Mouse (Mus musculus) layer of hippocampus, adult 11-12 months (tissue): ENCODE results near the gene Fam53a.

ENCODE experiments used
- DNase-seq: peaks from one replicate; pipeline ENCODE4 v3.0.0; 2022; ENCODE audit warnings: low spot score

Fam53a gene

DNA sequence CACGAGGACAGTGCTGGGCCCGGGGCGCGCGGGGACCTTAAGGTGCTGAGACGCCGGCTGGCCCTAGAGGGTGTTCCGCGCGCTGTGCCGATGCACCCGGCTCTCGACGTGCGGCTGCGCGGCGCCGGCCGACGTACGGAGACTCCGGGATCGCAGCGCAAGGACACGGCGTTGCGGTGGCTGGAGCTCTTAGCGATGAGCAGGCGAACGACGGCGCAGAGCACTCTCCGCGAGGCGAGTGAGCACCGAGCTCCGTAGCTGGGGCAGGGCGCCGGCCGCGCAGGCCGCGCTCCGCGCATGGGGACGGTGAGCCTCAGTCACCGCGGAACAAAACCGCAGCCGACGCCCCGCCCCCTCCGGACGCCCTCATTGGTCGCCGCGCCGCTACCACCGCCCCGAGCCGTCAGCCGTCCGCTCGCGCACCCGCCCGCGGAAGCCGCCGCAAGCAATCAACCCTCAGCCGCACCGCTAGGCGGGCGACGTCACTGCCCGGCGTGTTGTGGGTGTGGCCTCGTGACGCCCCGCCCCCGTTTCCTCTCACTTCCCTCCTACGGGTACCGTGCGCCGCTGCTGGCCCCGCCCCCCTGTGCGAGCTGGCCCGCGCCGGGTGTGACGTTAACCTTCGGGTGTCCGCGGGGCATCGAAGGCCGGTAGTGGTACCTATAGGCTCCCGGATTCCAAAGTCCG, at the start of gene Fam53a, which contains the start of gene Gm9903:
Gene Fam53a, minus strand, starts transcription at position 335 of the 687 bp plus-strand sequence.
Gene Gm9903, plus strand, starts transcription at position 625 of the 687 bp plus-strand sequence.
- peak; percentile 100 for DNase-seq

DNA sequence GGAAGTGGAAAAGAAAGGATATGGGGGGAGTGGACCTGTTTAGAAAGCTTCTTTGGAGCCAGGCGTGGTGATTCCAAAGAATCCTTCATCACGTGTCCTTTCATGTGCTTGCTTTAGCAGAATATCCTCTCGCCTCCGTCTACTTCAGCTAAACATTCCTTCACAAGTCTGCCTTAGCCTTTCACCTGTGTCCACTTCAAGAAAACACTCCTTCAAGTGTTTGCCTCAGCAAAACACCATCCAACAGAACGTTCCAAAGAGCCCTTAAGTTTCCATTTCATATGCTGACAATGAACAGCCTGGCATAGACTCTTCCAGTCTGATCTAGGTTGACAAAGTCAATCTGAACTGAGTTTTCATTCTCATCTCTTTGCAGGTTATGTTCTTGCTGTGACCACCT, 48.8 kb upstream of the Fam53a start:
- no peak for DNase-seq

DNA sequence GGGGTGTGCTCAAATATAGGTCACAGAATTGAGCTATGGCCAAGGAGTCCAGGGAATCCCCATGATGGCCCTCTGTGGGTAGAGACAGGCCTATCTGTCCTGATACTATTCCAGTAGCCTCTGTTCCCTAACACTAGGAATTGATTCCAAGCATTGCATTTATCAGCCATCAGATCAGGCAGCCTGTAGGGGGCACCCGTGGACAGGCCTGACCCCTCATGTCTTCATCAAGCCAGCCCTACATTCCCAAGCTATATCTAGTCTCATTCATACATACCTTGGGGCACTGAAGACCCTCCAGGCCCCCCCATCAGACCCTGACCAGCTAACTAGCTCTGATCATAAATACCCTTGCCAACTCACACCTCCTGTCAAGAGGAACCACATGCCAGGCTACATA, 46.5 kb upstream of the Fam53a start:
- DNase-seq = peak; percentile 82

DNA sequence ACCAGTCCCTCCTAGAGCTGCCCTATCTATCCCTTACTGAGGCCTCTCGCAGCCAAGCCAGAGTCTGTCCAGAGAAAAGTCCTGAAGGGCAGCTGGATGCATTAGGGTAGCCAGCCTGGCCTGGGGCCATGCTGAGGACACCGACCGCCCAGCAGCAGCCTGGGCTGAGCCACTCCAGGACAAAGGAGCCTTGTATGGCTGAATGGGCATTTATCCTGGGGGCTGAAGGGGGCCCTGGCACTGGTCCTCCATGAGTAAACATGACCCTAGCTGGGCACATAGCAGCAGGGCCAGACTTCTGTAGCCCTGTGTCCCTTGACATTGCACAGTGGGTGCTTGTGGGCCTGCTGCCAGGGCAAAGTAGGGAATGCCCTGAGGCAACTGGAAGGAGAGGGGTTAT, 45.0 kb upstream of the Fam53a start:
- DNase-seq = peak; percentile 76

DNA sequence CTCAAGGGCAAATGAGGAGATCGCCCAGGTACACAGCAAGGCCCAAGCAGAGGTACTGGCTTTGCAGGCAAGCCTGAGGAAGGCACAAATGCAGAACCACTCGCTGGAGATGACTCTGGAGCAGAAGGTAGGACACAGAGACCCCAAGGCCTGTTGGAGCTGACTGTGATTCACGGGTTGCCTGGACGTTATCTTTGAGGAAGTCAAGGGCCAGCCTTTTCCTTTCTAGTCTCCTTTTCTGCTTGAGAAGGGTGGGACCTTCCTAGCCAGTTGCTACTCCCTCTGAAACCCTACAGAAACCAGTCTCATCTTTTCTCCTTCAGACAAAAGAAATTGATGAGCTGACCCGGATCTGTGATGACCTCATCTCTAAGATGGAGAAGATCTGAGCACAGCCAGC, 42.2 kb upstream of the Fam53a start:
- DNase-seq = no peak

DNA sequence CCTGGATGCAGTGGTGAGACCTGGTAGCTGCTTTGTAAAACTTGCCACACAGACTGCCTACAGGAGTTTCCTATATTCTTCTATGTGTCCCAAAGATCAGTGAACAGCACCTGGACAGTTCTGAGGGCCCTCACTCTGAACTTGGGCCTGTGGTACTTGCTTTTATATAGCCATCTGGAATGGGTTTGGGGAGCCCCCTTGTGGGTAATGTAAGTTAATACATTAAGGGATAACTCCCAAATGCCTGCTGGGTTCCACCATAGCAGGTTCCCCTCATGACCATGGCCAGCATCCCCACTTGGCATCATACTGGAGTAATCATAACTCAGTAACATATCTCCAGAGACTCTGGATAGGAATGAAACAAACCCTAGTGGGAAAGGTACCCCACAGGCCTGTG, 38.8 kb upstream of the Fam53a start:
- no peak for DNase-seq

DNA sequence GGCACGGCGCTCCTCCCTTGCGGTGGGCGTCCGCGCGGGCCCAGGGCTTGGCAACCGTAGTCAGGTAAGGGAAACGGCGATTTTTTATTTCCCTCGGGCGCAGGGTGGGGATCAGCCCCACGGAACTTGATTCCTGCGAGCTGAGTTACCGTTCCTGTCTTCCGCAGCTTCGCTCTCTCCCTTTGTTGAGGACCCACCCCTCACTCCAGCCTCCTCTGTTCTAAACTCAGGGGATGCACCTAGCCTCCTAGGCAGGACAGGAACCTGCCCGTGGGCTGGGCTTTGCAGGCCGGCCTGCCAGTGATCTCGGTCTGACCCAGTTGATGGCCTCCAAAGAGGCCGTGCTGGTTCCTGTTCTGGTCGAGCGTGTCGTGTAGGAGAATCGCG, 29.2 kb upstream of the Fam53a start:
- DNase-seq = no peak

DNA sequence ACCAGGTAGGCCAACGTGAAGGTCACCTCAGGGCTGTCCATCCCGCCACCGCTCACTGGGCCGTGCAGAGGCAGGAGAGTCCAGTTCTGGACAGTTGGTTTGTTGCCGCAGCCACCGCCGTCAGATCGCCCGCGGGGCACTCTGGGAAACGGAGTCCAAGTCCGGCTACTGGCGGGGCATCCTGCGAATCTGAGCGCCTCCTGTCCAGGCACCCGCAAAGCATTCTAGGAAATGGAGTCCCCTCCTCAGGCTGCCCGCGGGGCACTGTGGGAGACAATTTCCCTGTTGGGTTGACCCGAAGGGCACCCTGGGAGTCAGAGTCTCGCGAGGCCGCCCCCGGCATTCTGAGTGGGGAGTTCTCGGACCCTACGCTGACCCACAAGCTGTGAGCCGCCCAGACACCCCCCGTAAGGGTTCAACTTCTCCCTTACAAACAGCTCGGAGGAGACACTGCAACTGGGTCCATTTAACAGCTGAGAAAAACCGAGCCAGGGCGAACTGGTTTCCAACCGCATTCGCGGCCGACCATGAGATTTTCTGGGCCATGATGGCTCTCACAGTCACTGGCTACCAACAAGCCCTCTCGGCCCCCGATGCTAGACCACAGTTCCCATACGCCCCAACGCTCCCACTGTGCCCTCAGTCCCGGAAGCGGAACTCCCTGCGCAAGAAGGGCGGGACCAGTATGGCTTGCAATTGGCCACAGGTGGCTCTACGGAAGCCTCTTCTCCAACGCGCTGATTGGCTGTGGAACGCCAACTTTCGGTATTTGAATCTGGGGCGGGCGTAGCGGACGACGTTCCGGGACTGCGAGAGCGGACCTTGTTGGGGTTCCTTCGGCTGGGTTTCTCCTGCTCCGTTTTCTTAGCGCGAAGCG, 28.6 kb upstream of the Fam53a start, which contains the start of the genes Tacc3 and Tmem129:
Gene Tacc3, plus strand, starts transcription at position 342 of the 877 bp plus-strand sequence.
Gene Tmem129, minus strand, starts transcription at position 630 of the 877 bp plus-strand sequence.
- DNase-seq = peak; percentile 98

DNA sequence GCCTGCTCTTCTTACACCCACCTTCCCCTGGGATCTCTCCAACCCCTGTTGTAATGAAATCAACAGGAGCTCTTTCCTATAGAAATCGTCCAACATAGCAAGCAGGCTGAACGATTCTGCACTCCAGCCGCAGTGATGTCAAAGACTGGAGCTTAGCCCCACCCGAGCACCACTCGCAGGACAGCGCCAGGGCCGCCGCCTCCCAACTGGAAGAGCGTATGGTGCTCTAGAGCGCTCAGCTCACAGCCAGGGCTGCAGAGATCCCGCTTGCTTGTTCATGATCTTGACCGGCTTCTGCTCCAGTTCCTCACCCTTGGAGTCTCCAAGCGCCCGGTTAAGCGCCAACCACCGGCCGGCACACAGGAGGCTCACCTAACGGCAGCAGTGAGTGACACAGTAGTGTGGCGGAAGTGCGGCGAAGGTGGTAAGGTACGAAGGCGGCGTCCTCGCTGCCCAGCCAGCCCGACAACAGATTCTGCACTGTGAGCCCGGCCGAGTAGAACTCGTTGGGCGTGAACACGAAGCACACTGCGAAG, 27.9 kb upstream of the Fam53a start:
- DNase-seq = no peak

DNA sequence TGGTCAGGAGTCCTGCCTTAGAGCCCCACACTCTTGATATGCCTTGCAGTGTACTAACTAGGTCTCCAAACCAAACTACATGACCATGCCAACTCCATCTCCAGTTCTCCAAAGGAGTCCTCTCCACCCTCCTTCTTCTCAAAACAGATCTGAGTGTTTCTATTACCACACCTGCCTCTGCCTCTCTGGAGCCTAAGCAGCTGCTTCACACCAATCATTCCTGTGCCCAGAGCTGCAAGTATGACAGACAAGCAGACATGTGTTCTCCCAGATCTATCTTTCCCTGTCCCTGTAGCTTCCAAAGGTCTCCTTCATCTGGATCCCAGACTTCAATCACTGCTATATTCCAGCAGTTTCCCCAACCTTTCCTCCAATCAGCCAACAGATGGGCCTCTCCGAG, 27.3 kb upstream of the Fam53a start:
- DNase-seq = no peak

DNA sequence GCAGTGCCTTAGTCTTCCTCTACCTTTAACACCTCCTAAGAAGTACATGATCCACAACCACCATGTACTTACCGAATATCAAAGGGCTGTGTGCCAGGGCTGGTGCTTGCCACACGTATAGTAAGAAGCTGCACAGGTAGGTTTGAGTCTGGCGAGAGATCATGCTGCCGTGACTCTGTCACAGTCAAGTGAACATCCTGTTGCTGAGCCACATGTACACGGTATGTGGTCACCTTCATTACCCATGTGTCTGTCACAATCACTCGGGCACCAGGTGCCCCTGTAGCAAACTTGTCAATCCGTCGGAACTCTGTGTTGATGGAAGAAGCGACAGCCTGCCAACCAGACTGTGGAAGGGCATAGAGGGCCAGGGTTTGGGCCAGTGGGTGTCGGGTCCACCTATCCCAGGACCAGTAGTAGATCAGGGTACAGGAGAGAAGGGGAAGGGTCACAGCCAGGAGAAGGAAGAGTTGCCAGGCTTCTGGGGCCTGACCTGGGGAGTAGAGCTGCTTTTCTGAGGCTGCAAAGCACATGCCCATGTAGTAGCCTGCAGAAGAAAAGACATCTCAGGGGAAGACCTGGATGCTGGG, 25.9 kb upstream of the Fam53a start:
- DNase-seq = peak; percentile 9

DNA sequence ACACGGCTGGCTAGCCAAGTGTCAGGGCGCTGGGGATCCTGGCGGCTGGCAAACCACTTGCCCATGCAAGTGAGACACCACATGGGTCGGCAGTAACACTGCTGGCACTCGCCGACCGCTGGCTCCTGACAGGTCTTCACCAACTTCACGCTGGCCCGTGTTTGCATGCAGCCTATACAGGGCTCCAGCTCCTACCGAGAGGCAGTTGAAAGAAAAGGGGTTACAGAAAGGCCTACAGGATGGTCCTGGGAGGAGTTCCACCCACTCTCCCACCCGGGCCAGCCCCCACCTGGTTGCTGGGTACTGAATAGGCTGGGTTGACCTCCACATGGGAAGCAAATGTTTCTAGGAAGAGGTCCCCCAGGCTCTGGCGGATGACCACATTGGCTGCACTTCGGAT, 25.0 kb upstream of the Fam53a start:
- peak; percentile 6 for DNase-seq

DNA sequence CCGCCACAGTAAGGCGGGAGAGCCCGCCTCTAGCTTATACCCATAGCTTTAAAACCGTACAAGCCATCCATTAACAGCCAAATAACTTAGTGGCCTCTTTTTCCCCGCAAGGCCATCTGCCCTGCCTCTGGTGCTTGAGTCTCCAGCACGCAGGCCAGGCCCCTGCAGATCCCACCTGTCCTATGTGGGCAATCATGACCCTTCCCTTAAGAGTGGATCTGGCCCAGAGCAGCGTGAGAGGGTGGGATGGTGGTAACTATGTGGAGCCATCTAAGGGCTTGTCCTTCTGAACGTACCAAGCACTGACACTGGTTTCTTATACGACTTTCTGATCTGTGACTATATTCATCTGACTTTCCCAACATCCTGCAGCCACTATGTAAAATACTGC, 23.3 kb upstream of the Fam53a start:
- no peak for DNase-seq

DNA sequence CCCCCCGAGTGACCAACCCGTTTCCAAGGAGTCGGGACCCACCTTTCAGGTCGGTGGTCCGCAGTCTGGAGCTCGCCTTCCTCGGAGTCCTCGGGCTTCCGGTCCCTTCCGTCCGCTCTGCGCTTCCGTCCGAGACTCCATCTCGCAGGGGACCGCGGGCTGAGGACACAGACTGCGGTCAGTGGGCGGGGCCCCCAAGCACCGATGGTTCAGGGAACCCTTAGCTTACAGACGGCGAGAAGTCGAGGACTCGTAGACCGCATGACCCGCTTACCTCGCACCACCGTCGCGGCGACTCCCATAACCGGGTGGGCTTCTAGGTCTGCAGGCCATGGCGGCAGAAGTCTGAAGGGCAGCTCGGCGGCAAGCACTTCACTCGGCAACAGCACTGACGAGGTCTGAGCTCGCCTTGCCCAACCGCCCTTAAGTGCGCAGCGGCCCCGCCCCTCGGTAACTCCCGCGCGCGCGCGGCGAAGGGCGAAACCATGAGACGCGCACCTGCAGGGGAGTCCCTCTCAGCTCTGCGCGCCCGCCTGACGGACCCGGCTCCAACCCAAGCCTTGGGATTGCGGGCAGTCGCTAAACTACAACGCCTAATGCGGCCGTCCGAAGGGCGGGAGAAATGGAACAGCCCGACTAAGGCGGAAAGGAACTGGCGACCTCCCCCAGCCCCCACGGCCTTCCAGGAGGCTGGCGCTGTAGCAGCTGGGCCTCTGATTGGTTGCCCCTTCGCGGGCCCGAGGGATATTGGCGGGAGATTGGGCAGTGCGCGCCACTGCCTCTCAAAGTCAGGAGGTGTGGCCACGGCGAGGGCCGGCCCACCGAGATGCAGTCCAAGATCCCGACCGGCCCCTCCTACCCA, 22.7 kb upstream of the Fam53a start, which contains the start of gene Slbp:
Gene Slbp, minus strand, starts transcription at position 654 of the 862 bp plus-strand sequence.
- DNase-seq = peak; percentile 96

DNA sequence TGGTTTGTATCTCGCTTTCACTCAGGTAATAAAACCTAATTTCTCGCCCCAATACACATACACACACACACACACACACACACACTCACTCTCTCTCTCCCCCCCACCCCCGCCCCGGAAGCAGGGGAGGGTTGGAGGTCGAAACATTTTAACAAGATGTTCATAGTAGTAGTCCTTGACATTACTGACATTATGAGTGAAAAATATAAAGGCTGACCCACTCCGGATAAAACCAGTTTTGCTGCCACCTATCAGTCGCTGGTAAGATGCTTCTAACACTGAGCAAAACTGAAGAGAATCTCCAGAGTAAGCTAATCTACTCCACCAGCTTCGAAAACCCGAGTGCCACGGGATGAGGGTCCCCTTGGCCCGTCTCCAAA, 22.1 kb upstream of the Fam53a start:
- DNase-seq = no peak

DNA sequence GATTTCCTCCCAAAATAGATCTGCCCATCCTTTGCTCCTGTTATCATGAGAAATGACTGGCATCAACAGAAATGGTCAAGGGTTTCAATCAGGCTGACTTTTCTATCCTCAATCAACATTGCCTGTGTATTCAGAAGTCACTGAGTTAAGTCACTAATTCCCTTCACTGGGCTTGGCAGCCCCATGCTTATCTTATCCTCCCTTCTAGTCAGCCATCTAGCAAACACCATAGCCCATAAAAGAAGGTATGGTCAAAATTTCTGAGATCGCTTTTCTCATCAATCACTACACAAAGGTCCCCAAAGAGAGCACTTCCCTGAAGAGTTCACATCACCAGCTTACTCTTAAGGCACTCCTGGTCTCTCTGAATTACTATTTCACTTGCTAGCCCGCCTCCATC, 21.6 kb upstream of the Fam53a start:
- DNase-seq = no peak

DNA sequence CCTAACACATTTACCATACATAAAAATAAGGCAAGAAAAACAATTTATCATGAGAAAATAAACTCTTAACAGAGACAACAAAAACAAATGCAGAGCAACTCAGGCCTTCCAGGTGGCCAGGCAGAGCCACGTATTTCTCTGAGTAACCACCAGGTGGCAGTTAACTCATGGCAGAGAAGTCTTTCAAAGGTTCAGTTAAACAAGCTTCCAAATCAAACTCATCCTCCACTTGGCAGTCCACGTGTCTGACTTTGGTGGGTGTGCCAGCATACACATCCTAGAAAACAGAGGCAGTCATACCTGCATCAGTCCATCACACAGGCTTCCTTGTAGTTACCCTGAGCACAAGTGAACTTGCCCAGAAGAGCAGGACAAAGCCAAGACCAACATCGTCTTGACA, 11.2 kb upstream of the Fam53a start:
- peak; percentile 55 for DNase-seq

DNA sequence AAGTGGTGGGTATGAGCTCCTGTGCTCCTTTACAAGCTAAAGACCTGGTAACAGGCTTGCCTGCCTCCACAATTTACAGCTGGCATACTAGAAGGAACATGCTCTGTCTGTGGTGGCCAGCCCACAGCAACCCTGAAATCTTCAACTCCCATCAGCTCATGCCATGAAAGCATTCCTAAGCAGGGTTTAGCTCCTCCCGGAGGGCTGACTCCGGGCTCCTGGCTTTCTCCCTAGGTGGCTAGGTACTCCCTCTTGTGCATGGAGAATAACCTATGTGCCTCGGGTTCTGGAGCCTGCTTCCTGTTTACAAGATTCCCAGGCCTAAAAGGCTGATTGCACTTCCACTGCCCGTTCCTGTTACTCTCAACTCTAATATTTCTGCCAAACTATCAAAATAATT, 9.4 kb upstream of the Fam53a start:
- DNase-seq = no peak

DNA sequence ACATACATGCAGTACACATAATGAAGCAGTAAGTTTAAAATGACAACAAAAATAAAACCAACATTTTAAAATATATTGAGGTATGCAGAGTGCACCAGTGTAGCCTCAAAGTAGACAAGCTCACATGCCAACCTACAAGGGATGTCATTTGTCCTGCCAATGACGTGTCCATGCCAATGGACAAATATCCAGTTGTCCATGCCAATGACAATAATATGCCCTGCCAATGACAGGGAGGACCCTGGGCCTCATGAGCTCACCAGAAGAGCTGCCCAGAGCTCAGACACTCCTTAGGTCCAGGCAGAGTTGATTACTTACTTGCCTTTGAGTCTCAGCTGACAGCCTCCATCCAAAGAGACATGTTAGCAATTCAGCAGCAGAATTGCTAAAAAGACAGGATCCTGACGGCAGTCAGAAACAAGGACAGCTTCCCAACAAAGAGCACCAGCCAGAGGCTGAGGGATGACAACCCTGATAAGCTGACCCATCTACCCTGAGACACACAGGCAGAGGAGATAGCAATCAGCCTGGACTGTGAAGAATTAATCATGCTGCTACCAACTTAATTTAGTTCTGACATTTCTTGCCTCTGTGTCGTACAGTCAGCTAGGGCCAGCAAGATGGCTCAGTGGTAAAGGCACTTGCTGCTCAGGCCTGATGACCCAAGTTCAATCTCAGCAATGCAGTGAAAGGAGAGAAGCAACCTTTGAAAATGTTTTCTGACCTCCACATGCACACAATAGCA, 8.3 kb upstream of the Fam53a start:
- no peak for DNase-seq

DNA sequence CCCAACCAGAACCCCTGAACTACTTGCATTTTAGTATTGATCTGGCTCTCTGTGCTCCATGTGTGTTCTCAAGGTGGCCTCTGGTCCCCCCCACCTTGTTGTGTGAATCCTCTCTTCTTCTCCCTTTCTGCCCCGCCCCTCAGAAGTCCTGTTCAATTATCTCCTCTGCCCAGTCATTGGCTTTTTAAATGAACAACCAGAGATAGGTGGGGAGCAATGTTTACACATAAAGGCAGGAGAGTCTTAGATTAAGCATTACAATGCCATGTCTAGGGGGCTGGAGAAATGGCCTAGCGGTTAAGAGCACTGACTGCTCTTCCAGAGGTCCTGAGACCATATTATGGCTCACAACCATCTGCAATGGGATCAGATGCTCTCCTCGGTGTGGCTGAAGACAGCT, 5.9 kb upstream of the Fam53a start:
- no peak for DNase-seq

DNA sequence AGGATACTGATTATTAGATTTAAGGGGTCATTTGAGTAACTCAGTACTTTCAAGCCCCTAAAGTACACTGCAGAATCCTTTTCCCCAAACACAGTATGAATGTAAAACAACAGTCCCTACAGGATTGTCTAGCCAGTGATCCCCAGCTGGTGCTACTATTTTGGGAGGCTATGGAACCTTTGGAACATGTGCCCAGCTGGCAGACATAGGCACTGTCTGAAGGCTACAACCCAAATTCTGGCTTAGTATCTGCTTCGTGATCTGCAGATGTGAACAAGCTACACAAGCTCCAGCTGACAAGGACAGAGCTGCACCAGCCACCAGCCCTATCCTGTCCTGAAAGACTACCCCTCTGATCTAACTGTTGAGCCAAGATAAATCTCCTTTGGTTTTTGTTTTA, 3.1 kb upstream of the Fam53a start:
- no peak for DNase-seq
